12 mouse cellular contexts compared by ENCODE assay signal in genomic region chr19:56343869-56344563, GRCm38 (mm10). TPM values are rescaled to one million over a fixed set of nuclear protein-coding genes. Genes with fewer than 3 reads are reported as not detected.
DNase-seq lines count a peak whose midpoint lies in the region; ATAC-seq lines count a peak whose summit lies in the region.
"Had no signal": no experiment of that assay in that cellular context is flagged by ENCODE, and none has a peak within 500 bp of the region (broad histone marks: within the 10 kb centered on the region; RNA-seq: fewer than 3 reads in every experiment).

No protein-coding gene starts in this region.

- H3K36me3 ChIP-seq in embryonic facial prominence, embryonic 11.5 days (replicated peaks; ENCODE audit: control insufficient read depth, insufficient read depth, low read depth, low read length) = no peaks in the 10 kb centered on the region
- H3K36me3 ChIP-seq in liver, embryonic 12.5 days = no peaks in the 10 kb centered on the region
- H3K36me3 ChIP-seq: embryonic facial prominence, embryonic 12.5 days had no signal

- no peak overlapping the region for H3K4me3 ChIP-seq in embryonic facial prominence, embryonic 11.5 days (ENCODE audit: low read depth, low read length)
- H3K4me3 ChIP-seq in liver, embryonic 12.5 days = no peak overlapping the region
- H3K4me3 ChIP-seq: embryonic facial prominence, embryonic 12.5 days had no signal

- intact Hi-C loops in heart, postnatal 36 days (cut with DNase I) = no loop called here

- no peaks in the 10 kb centered on the region for H3K9me3 ChIP-seq in embryonic facial prominence, embryonic 11.5 days (replicated peaks; ENCODE audit: control insufficient read depth, low read length)
- no peaks in the 10 kb centered on the region for H3K9me3 ChIP-seq in liver, embryonic 12.5 days (replicated peaks)
- H3K9me3 ChIP-seq: embryonic facial prominence, embryonic 12.5 days had no signal

- no peak overlapping the region for H3K9ac ChIP-seq in embryonic facial prominence, embryonic 11.5 days (replicated peaks; ENCODE audit: low read length)
- H3K9ac ChIP-seq in liver, embryonic 12.5 days = no peak overlapping the region
- H3K9ac ChIP-seq: embryonic facial prominence, embryonic 12.5 days had no signal

- no peak overlapping the region for H3K4me2 ChIP-seq in embryonic facial prominence, embryonic 11.5 days (ENCODE audit: low read depth, low read length)
- H3K4me2 ChIP-seq in liver, embryonic 12.5 days = no peak overlapping the region
- H3K4me2 ChIP-seq: embryonic facial prominence, embryonic 12.5 days had no signal

- no peaks in the 10 kb centered on the region for H3K27me3 ChIP-seq in embryonic facial prominence, embryonic 11.5 days (ENCODE audit: control insufficient read depth, insufficient read depth, low read length)
- H3K27me3 ChIP-seq in liver, embryonic 12.5 days (replicated peaks) = peaks cover 10% of the 10 kb centered on the region; the same call in 1 of the 2 replicates
- H3K27me3 ChIP-seq: embryonic facial prominence, embryonic 12.5 days had no signal

- DNase-seq in 3T3-L1 (ENCODE audit: low read depth, low spot score) (peak; percentile 50), MN1 (ENCODE audit: low spot score) (peak; percentile 66)
- peak; percentile 45 for DNase-seq in embryonic facial prominence, embryonic 11.5 days (ENCODE audit: low spot score)
- peak; percentile 63 for DNase-seq in mesoderm, embryonic 11.5 days (ENCODE audit: low read depth, low spot score)
- no peak for DNase-seq in heart, postnatal 36 days
- no peak for DNase-seq in spleen, adult 12 weeks (ENCODE audit: low spot score)
- no peak for DNase-seq in spleen, postnatal 14 days (ENCODE audit: low spot score in 2 of 2)
- DNase-seq: kidney, postnatal 4 days; lung, postnatal 14 days; thymus, postnatal 36 days had no signal

- H3K4me1 ChIP-seq in embryonic facial prominence, embryonic 11.5 days (ENCODE audit: control insufficient read depth, insufficient read depth, low read length) = no peaks in the 10 kb centered on the region; the same call in 1 of the 2 replicates
- H3K4me1 ChIP-seq in liver, embryonic 12.5 days = no peaks in the 10 kb centered on the region

- no peak overlapping the region for H3K27ac ChIP-seq in embryonic facial prominence, embryonic 11.5 days (replicated peaks; ENCODE audit: low read depth, low read length)
- no peak overlapping the region for H3K27ac ChIP-seq in liver, embryonic 12.5 days
- H3K27ac ChIP-seq: embryonic facial prominence, embryonic 12.5 days had no signal

- ATAC-seq in embryonic facial prominence, embryonic 11.5 days (replicated peaks; ENCODE audit: insufficient number of reproducible peaks, low FRiP score, low TSS enrichment, low read depth) = no peak
- no peak for ATAC-seq in liver, embryonic 12.5 days

- 50% methylated on average over 26 of the region's 26 CpGs for WGBS in embryonic facial prominence, embryonic 11.5 days
- WGBS in liver, embryonic 12.5 days (ENCODE audit: insufficient replicate concordance) = 73% methylated on average over 26 of the region's 26 CpGs

RNA-seq across cellular contexts. Expression of gene Nrap, which starts 45.8 kb away (rescaled TPM):
- not detected in 2 replicates for polyA plus RNA-seq in embryonic facial prominence, embryonic 11.5 days (2014; fragmentation: Nextera tagmentation; extraction: Ambion mirVana)
- 0.10 and 0.13 TPM in 2 replicates for polyA plus RNA-seq in liver, embryonic 12.5 days (2016; fragmentation: Nextera tagmentation; extraction: Ambion mirVana)
- total RNA-seq in heart, postnatal 36 days (2021) = 100 to 1,000 TPM; 359 to 393 TPM

RNA-seq across cellular contexts. Expression of gene Casp7, which starts 52.9 kb away (rescaled TPM):
- 22.8 and 25.6 TPM in 2 replicates for polyA plus RNA-seq in embryonic facial prominence, embryonic 11.5 days (2014; fragmentation: Nextera tagmentation; extraction: Ambion mirVana)
- polyA plus RNA-seq in liver, embryonic 12.5 days (2016; fragmentation: Nextera tagmentation; extraction: Ambion mirVana) = 16.8 and 17.6 TPM in 2 replicates
- 10 to 100 TPM in 1 of 2 experiments, 1 to 10 TPM in 1; 9.9 to 12.9 TPM for total RNA-seq in heart, postnatal 36 days (2021)

RNA-seq across cellular contexts. Expression of gene Habp2, which starts 57.1 kb away (rescaled TPM):
- not detected in 2 replicates for polyA plus RNA-seq in embryonic facial prominence, embryonic 11.5 days (2014; fragmentation: Nextera tagmentation; extraction: Ambion mirVana)
- polyA plus RNA-seq in liver, embryonic 12.5 days (2016; fragmentation: Nextera tagmentation; extraction: Ambion mirVana) = 40.8 and 42.9 TPM in 2 replicates
- total RNA-seq in heart, postnatal 36 days (2021) = not detected
- polyA plus RNA-seq: embryonic facial prominence, embryonic 12.5 days had no signal

Comparison
In these comparisons a context has a peak if more than half of its experiments do, and no peak if none do; other contexts are left out.
1. DNase-seq: peak in 3T3-L1 (single experiment), MN1 (single experiment), embryonic facial prominence, embryonic 11.5 days (single experiment) and mesoderm, embryonic 11.5 days (single experiment); none in heart, postnatal 36 days (0 of 2), spleen, adult 12 weeks (single experiment) and spleen, postnatal 14 days (0 of 2).
2. RNA of gene Habp2, which starts 57.1 kb away (polyA plus RNA-seq): 40.8 to 42.9 TPM in liver, embryonic 12.5 days; not detected in embryonic facial prominence, embryonic 11.5 days; every median in the first group is over 10 times any median in the second.